Mouse (Mus musculus): ENCODE results near the gene Eif4a2.

- TF ChIP-seq CTCF (conservative IDR thresholded peaks at IDR 0.05; ENCODE audit: low read length) (no peak), POU5F1 (IDR thresholded peaks at IDR 0.05; ENCODE audit: borderline replicate concordance, low read length) (no peak)
Measured at GRCm38 (mm10) chr16:23149396-23149795, 42.2 kb downstream of the Eif4a2 start.

All from E14TG2a.4 (cell line).